Mouse (Mus musculus) heart, postnatal 14 days (tissue): Measurements from ENCODE around the gene Ccdc177. TPM values are rescaled to one million over a fixed set of nuclear protein-coding genes. Genes with fewer than 3 reads are reported as not detected.

Experiments used
- total RNA-seq, 2 experiments: library from RNA; stranded (reverse); gene quantifications; 2 replicates each; pipeline ENCODE4 v1.2.3; 2021

The Ccdc177 gene
- total RNA-seq, 2 experiments from 2014 or later, result 0.07 TPM; not detected in 1

Other genes starting within 250 kb of the Ccdc177 start
- gene Galnt16, start 242.4 kb downstream of the Ccdc177 start, total RNA-seq, result 1 to 10 TPM; 7.1 to 7.6 TPM
- 10 to 100 TPM; 20.1 to 22.6 TPM for gene Slc39a9, start 116.8 kb downstream of the Ccdc177 start, total RNA-seq
- gene Erh, start 116.3 kb downstream of the Ccdc177 start, total RNA-seq, result 10 to 100 TPM; 24.8 to 28.6 TPM
- under 1 TPM; 0.24 to 0.48 TPM for gene Plekhd1, start 68.1 kb downstream of the Ccdc177 start, total RNA-seq
- gene Susd6, start 29.8 kb upstream of the Ccdc177 start, total RNA-seq, result 10 to 100 TPM; 63.4 to 66.2 TPM
- gene Srsf5, start 184.8 kb upstream of the Ccdc177 start, total RNA-seq, result 100 to 1,000 TPM; 146 to 212 TPM
- not detected for gene Slc10a1, start 208.0 kb upstream of the Ccdc177 start, total RNA-seq